Mouse (Mus musculus) MEL (cell line): ENCODE measurements around the gene Htt. TPM values are rescaled to one million over a fixed set of nuclear protein-coding genes. Genes with fewer than 3 reads are reported as not detected.

Experiments used
- DNase-seq: peaks from one replicate; pipeline ENCODE4 v3.0.0; 2011; ENCODE audit warnings: low read depth, low spot score
- H3K27ac ChIP-seq: 2 replicates; pipeline ENCODE4 v1.5.1; 2012; ENCODE audit warnings: low read depth, mild to moderate bottlenecking, control low read depth, low read length, moderate library complexity; ENCODE audit not compliant: control insufficient read depth
- H3K27me3 ChIP-seq, 2 experiments: fragments of 150-350 bp in 1 of 2; sonication (generic) in 1 of 2; 2 replicates each; pipeline ENCODE4 v1.6.1; 2012; ENCODE audit warnings: low read length in 2 of 2, mild to moderate bottlenecking in 2 of 2, improper control_type of control experiment in 1 of 2, moderate library complexity in 1 of 2; ENCODE audit not compliant: insufficient read depth in 2 of 2, control insufficient read depth in 1 of 2
- H3K36me3 ChIP-seq, 2 experiments: 2 replicates each; pipeline ENCODE4 v1.6.1; 2012 to 2014; ENCODE audit warnings: low read length in 2 of 2, improper control_type of control experiment in 1 of 2, inconsistent platforms in 1 of 2, mild to moderate bottlenecking in 1 of 2; ENCODE audit not compliant: insufficient read depth in 2 of 2, control insufficient read depth in 1 of 2
- H3K4me1 ChIP-seq, 2 experiments: fragments of 150-350 bp in 1 of 2; sonication (generic) in 1 of 2; 2 replicates each; pipeline ENCODE4 v1.6.1; 2012; ENCODE audit warnings: low read length in 2 of 2, improper control_type of control experiment in 1 of 2, mild to moderate bottlenecking in 1 of 2; ENCODE audit not compliant: insufficient read depth in 2 of 2, control insufficient read depth in 1 of 2
- H3K4me3 ChIP-seq, 2 experiments: fragments of 150-350 bp in 1 of 2; sonication (generic) in 1 of 2; 2 replicates each; pipeline ENCODE4 v1.5.1; 2012; ENCODE audit warnings: low read depth in 2 of 2, low read length in 2 of 2, mild to moderate bottlenecking in 2 of 2, moderate library complexity in 2 of 2, control low read depth in 1 of 2, improper control_type of control experiment in 1 of 2; ENCODE audit not compliant: control insufficient read depth in 1 of 2, insufficient read depth in 1 of 2
- H3K79me2 ChIP-seq: 2 replicates; pipeline ENCODE4 v1.6.1; 2012; ENCODE audit warnings: mild to moderate bottlenecking, low read length, moderate library complexity; ENCODE audit not compliant: control insufficient read depth, poor library complexity, insufficient read depth
- H3K9ac ChIP-seq: 2 replicates; pipeline ENCODE4 v1.6.1; 2012; ENCODE audit warnings: low read depth, mild to moderate bottlenecking, control low read depth, low read length, moderate library complexity; ENCODE audit not compliant: control insufficient read depth, poor library complexity, severe bottlenecking
- H3K9me3 ChIP-seq: fragments of 150-350 bp; sonication (generic); replicated peaks from 2 replicates; pipeline ENCODE4 v1.6.1; 2012; ENCODE audit warnings: mild to moderate bottlenecking, low read length, improper control_type of control experiment, moderate library complexity; ENCODE audit not compliant: insufficient read depth
- CTCF ChIP-seq, 3 experiments: IDR thresholded peaks in 2 of 3; conservative IDR thresholded peaks in 1 of 3; 2 replicates each; pipeline ENCODE4 v1.5.1; 2011 to 2012; ENCODE audit warnings: low read length in 3 of 3, low read depth in 2 of 3, mild to moderate bottlenecking in 2 of 3, improper control_type of control experiment in 1 of 3, inconsistent platforms in 1 of 3, mixed read lengths in 1 of 3, moderate library complexity in 1 of 3; ENCODE audit not compliant: control insufficient read depth in 1 of 3, insufficient read depth in 1 of 3, poor library complexity in 1 of 3, severe bottlenecking in 1 of 3
- ELF1 ChIP-seq: IDR thresholded peaks from 2 replicates; pipeline ENCODE4 v1.6.1; 2014; ENCODE audit warnings: low read depth, mild to moderate bottlenecking, inconsistent platforms, low read length, improper control_type of control experiment, moderate library complexity
- EP300 ChIP-seq, 2 experiments: IDR thresholded peaks; 2 replicates each; pipeline ENCODE4 v1.6.1; 2011; ENCODE audit warnings: improper control_type of control experiment in 2 of 2, low read length in 2 of 2, low read depth in 1 of 2, mild to moderate bottlenecking in 1 of 2
- ETS1 ChIP-seq: IDR thresholded peaks from 2 replicates; pipeline ENCODE4 v1.6.1; 2012; ENCODE audit warnings: low read depth, mild to moderate bottlenecking, inconsistent platforms, low read length, improper control_type of control experiment, moderate library complexity
- JUND ChIP-seq: IDR thresholded peaks from 2 replicates; pipeline ENCODE4 v1.6.1; 2011; ENCODE audit warnings: low read depth, mild to moderate bottlenecking, improper control_type of control experiment, low read length
- MAX ChIP-seq: IDR thresholded peaks from 2 replicates; pipeline ENCODE4 v1.6.1; 2011; ENCODE audit warnings: low read length, improper control_type of control experiment
- MAZ ChIP-seq: IDR thresholded peaks from 2 replicates; pipeline ENCODE4 v1.6.1; 2012; ENCODE audit warnings: low read depth, mild to moderate bottlenecking, inconsistent platforms, low read length, improper control_type of control experiment
- MEF2A ChIP-seq: IDR thresholded peaks from 2 replicates; pipeline ENCODE4 v1.6.1; 2014; ENCODE audit warnings: low read depth, mild to moderate bottlenecking, inconsistent platforms, low read length, improper control_type of control experiment; ENCODE audit not compliant: poor library complexity, insufficient replicate concordance, severe bottlenecking; ENCODE audit errors: extremely low read depth
- MXI1 ChIP-seq: IDR thresholded peaks from 2 replicates; pipeline ENCODE4 v1.6.1; 2011; ENCODE audit warnings: mild to moderate bottlenecking, low read depth, low read length, improper control_type of control experiment
- NRF1 ChIP-seq: IDR thresholded peaks from 2 replicates; pipeline ENCODE4 v1.6.1; 2014; ENCODE audit warnings: low read depth, mild to moderate bottlenecking, inconsistent platforms, low read length, improper control_type of control experiment, moderate library complexity; ENCODE audit not compliant: poor library complexity, insufficient read depth, severe bottlenecking
- POLR2A ChIP-seq, 2 experiments: IDR thresholded peaks; 2 replicates each; pipeline ENCODE4 v1.6.1; 2011 to 2012; ENCODE audit warnings: low read length in 2 of 2, mild to moderate bottlenecking in 2 of 2, control low read depth in 1 of 2, improper control_type of control experiment in 1 of 2, low read depth in 1 of 2, moderate library complexity in 1 of 2; ENCODE audit not compliant: control insufficient read depth in 1 of 2, insufficient read depth in 1 of 2, poor library complexity in 1 of 2
- RCOR1 ChIP-seq: IDR thresholded peaks from 2 replicates; pipeline ENCODE4 v1.6.1; 2012; ENCODE audit warnings: low read depth, mild to moderate bottlenecking, inconsistent platforms, low read length, improper control_type of control experiment
- SIN3A ChIP-seq: IDR thresholded peaks from 2 replicates; pipeline ENCODE4 v1.6.1; 2012; ENCODE audit warnings: low read length, improper control_type of control experiment, inconsistent platforms
- TBP ChIP-seq: IDR thresholded peaks from 2 replicates; pipeline ENCODE4 v1.8.0; 2011; ENCODE audit warnings: low read depth, low read length, improper control_type of control experiment
- USF1 ChIP-seq: IDR thresholded peaks from 2 replicates; pipeline ENCODE4 v1.6.1; 2014; ENCODE audit warnings: low read depth, mild to moderate bottlenecking, inconsistent platforms, low read length, improper control_type of control experiment, moderate library complexity
- ZMIZ1 ChIP-seq: IDR thresholded peaks from 2 replicates; pipeline ENCODE4 v1.6.1; 2012; ENCODE audit warnings: low read depth, mild to moderate bottlenecking, inconsistent platforms, low read length, improper control_type of control experiment, moderate library complexity
- ZNF384 ChIP-seq: IDR thresholded peaks from 2 replicates; pipeline ENCODE4 v1.6.1; 2012; ENCODE audit warnings: low read depth, mild to moderate bottlenecking, inconsistent platforms, low read length, improper control_type of control experiment
- polyA plus RNA-seq, 2 experiments: library from polyadenylated mRNA; stranded (reverse) in 1 of 2; unstranded in 1 of 2; fragments of >175 nt in 1 of 2; fragments of >200 nt in 1 of 2; gene quantifications; 2 replicates each; pipeline versions ENCODE4 v1.2.1 to v1.2.4; 2012; ENCODE audit warnings: low replicate concordance in 2 of 2, low read depth in 1 of 2; ENCODE audit not compliant: insufficient read length in 2 of 2, insufficient read depth in 1 of 2, missing spikeins in 1 of 2
- total RNA-seq: library from RNA; depleted of rRNA; stranded (reverse); fragments of 300-350 nt; gene quantifications from 2 replicates; pipeline ENCODE4 v1.2.3, GENCODE M21; 2012

Gene Htt
- total and polyA plus RNA-seq, 3 experiments, result 27.0 to 33.0 TPM; not detected in 1

GRCm38 (mm10) chr5:34924519-34924918 lies 163.0 kb downstream of the Htt start:
- peak overlapping the region; percentile 20; the same call in 1 of the 2 replicates for H3K27ac ChIP-seq
- peaks cover 0 to 3% of the 10 kb centered on the region in 2 experiments; a peak in 1 of 4 replicates for H3K36me3 ChIP-seq
- no peak for DNase-seq
- no peaks in the 10 kb centered on the region for H3K79me2 ChIP-seq
- H3K9me3 ChIP-seq, result no peaks in the 10 kb centered on the region
- no peak overlapping the region for H3K4me3 ChIP-seq
- no peak overlapping the region for H3K9ac ChIP-seq
- H3K27me3 ChIP-seq, result no peaks in the 10 kb centered on the region
- peaks cover 4 to 15% of the 10 kb centered on the region in 2 experiments for H3K4me1 ChIP-seq
- TF ChIP-seq ELF1 (no peak), USF1 (no peak), RCOR1 (no peak), ETS1 (no peak), NRF1 (no peak), CTCF (IDR thresholded peaks at IDR 0.05 in 2 of 3, conservative IDR thresholded peaks at IDR 0.05 in 1 of 3; ENCODE audit: control insufficient read depth in 1 of 3, insufficient read depth in 1 of 3, low read depth in 2 of 3, low read length in 3 of 3, poor library complexity in 1 of 3, severe bottlenecking in 1 of 3) (no peak), EP300 (IDR thresholded peaks at IDR 0.05; ENCODE audit: low read depth in 1 of 2, low read length in 2 of 2) (peak in 1 of 2 experiments; percentile 35; a peak in 2 of 4 replicates), MAX (no peak), ZNF384 (no peak)

GRCm38 (mm10) chr5:34927648-34928047 lies 166.1 kb downstream of the Htt start:
- H3K79me2 ChIP-seq, result no peaks in the 10 kb centered on the region
- H3K27ac ChIP-seq, result no peak overlapping the region
- TF ChIP-seq MXI1 (no peak), RCOR1 (no peak), MEF2A (no peak), ZNF384 (no peak), MAX (no peak), MAZ (no peak), ZMIZ1 (no peak), EP300 (IDR thresholded peaks at IDR 0.05; ENCODE audit: low read depth in 1 of 2, low read length in 2 of 2) (no peak), SIN3A (no peak), POLR2A (IDR thresholded peaks at IDR 0.05; ENCODE audit: control insufficient read depth in 1 of 2, insufficient read depth in 1 of 2, low read depth in 1 of 2, low read length in 2 of 2, poor library complexity in 1 of 2) (no peak), JUND (no peak), TBP (no peak)
- TF ChIP-seq, all 39 proteins: peak for 0
- H3K9ac ChIP-seq, result no peak overlapping the region
- H3K9me3 ChIP-seq, result no peaks in the 10 kb centered on the region
- no peaks in the 10 kb centered on the region for H3K27me3 ChIP-seq
- peaks cover 7 to 21% of the 10 kb centered on the region in 2 experiments for H3K4me1 ChIP-seq
- peaks cover 0 to 9% of the 10 kb centered on the region in 2 experiments; a peak in 2 of 4 replicates for H3K36me3 ChIP-seq
- no peak for DNase-seq
- no peak overlapping the region for H3K4me3 ChIP-seq
